Mouse (Mus musculus) spleen, postnatal 0 days (tissue): ENCODE results near the gene Mapkap1. TPM values are rescaled to one million over a fixed set of nuclear protein-coding genes. Genes with fewer than 3 reads are reported as not detected.

Experiments
- polyA plus RNA-seq: library from polyadenylated mRNA; unstranded; fragments of >200 nt; fragmentation: Nextera tagmentation; extraction: Ambion mirVana; gene quantifications from 2 replicates; pipeline ENCODE4 v1.2.1, GENCODE M21; 2015

The Mapkap1 gene
- polyA plus RNA-seq, result 39.6 and 43.9 TPM in 2 replicates

DNA sequence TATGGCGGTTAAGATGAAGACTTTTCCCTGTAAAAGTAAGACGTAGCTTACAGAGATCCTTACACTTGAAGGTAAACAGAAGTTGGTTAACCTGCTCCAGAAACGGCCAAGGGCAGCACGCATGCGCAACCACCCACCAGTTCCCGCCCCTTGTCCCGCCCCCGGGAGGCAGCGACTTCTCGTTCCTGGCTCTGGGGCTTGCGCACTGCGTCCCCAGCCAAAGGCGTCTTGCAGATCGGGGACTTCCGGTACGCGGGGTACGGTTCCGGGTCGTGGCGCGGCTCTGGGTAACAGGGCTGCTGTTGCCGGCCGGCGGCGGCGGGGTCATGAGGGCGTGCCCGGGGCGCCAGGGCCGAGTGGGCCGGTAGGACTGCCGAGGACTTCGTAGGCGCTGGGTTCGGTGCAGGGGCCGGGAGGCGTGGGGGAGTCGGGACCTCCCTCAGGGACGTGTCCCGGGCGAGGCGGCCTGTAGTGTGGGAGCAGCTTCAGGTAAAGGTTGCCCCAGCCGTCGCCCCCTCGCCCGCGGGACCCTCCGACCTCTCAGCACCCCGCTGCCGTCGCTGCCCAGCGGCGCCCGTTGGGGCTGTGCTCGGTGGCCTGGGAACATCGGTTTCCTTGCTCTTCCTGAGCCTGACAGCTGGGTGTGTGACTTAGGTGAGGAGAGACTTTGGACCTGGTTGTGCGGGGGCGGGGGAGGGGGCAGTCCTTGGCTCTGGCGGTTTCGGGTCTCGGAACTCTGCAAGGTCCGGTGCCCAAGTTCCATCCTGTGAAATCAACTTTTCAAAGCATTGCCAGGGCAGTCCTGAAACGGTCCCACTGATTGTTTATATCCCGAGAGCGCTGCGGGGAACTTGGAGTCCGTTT is at the start of gene Mapkap1:
TSS of gene Mapkap1 (plus strand) at position 171 of the 864 bp plus-strand sequence.

GRCm38 (mm10) chr2:34372305-34373301 is 34.0 kb upstream of the Mapkap1 start, which contains the start of gene Pbx3:
Gene Pbx3 (minus strand): TSS chr2:34373142.

Other genes with a start within 250 kb of the Mapkap1 start
- 19.1 TPM in 2 replicates for gene Pbx3, start 33.6 kb upstream of the Mapkap1 start, polyA plus RNA-seq